Mouse (Mus musculus): ENCODE measurements around the gene Anxa4.

DNA sequence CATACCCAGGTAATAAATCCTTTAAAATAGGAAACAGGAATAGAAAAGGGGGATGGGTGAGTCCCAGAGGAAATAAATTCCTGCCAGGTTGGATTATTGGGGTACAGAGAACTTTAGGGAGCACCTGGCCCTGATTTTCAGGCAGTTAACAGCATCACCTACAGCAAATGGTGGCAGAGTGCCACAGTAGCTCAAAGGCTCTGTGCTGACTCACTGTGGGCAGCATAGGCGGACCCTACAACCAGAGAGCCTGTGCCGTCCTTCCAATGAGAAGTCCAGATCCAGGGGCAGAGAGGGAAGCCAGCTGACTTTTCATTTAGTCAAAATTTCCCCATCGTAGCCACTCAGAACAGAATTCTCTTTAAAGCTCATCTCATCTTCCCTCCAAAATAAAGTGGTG, 16.2 kb downstream of the Anxa4 start:
- TF ChIP-seq CTCF (conservative IDR thresholded peaks at IDR 0.05; ENCODE audit: low read length): no peak
- no peak for TF ChIP-seq POU5F1 (IDR thresholded peaks at IDR 0.05; ENCODE audit: borderline replicate concordance, low read length)
